Mouse (Mus musculus): Measurements from ENCODE around the gene Tenm4.
"Not testable (repeated sequence)": the region's sequence is repeated elsewhere in the genome, so short reads cannot be mapped to it uniquely, and the experiment has no call there.

Gene Tenm4

GRCm38 (mm10) chr7:96575202-96575650, 404.2 kb downstream of the Tenm4 start:
- DNase-seq (ENCODE audit: low spot score), result no peak

GRCm38 (mm10) chr7:96582752-96583151, 411.7 kb downstream of the Tenm4 start:
- DNase-seq (ENCODE audit: low spot score), result peak; percentile 42

- peak; percentile 49 for DNase-seq (ENCODE audit: low spot score)
These were observed 416.4 kb downstream of the Tenm4 start for GRCm38 (mm10) chr7:96587403-96587802.

GRCm38 (mm10) chr7:96588567-96588966, 417.5 kb downstream of the Tenm4 start:
- no peak for DNase-seq (ENCODE audit: low spot score)

GRCm38 (mm10) chr7:96595535-96596295, 424.7 kb downstream of the Tenm4 start:
- no peak for DNase-seq (ENCODE audit: low spot score)

- peak; percentile 68 for DNase-seq (ENCODE audit: low spot score)
These were observed 425.6 kb downstream of the Tenm4 start for GRCm38 (mm10) chr7:96596402-96597195.

- no peak for DNase-seq (ENCODE audit: low spot score)
These were observed 426.8 kb downstream of the Tenm4 start for GRCm38 (mm10) chr7:96597871-96598270.

- no peak for DNase-seq (ENCODE audit: low spot score)
These were observed 428.0 kb downstream of the Tenm4 start for GRCm38 (mm10) chr7:96599081-96599480.

- DNase-seq (ENCODE audit: low spot score), result no peak
These were observed 429.4 kb downstream of the Tenm4 start for GRCm38 (mm10) chr7:96600381-96600941.

GRCm38 (mm10) chr7:96604091-96604745, 433.2 kb downstream of the Tenm4 start:
- no peak for DNase-seq (ENCODE audit: low spot score)

- DNase-seq (ENCODE audit: low spot score), result no peak
These were observed 434.3 kb downstream of the Tenm4 start for GRCm38 (mm10) chr7:96605316-96605715.

- DNase-seq (ENCODE audit: low spot score), result peak; percentile 32
These were observed 439.0 kb downstream of the Tenm4 start for GRCm38 (mm10) chr7:96609854-96610586.

- no peak for DNase-seq (ENCODE audit: low spot score)
These were observed 446.3 kb downstream of the Tenm4 start for GRCm38 (mm10) chr7:96617371-96617770.

- no peak for DNase-seq (ENCODE audit: low spot score)
These were observed 449.0 kb downstream of the Tenm4 start for GRCm38 (mm10) chr7:96619930-96620472.

GRCm38 (mm10) chr7:96626338-96626737, 455.3 kb downstream of the Tenm4 start:
- no peak for DNase-seq (ENCODE audit: low spot score)

- DNase-seq (ENCODE audit: low spot score), result not testable (repeated sequence)
These were observed 459.5 kb downstream of the Tenm4 start for GRCm38 (mm10) chr7:96630551-96630950.

GRCm38 (mm10) chr7:96633008-96633407, 462.0 kb downstream of the Tenm4 start:
- DNase-seq (ENCODE audit: low spot score), result no peak

GRCm38 (mm10) chr7:96635830-96636440, 464.9 kb downstream of the Tenm4 start:
- peak; percentile 30 for DNase-seq (ENCODE audit: low spot score)

- DNase-seq (ENCODE audit: low spot score), result peak; percentile 96
These were observed 472.6 kb downstream of the Tenm4 start for GRCm38 (mm10) chr7:96643461-96644204.

- DNase-seq (ENCODE audit: low spot score), result no peak
These were observed 473.1 kb downstream of the Tenm4 start for GRCm38 (mm10) chr7:96644205-96644531.

Measured in embryo, embryonic 10.5 days (tissue).